Mouse (Mus musculus) ovary, adult 18-20 months (tissue): ENCODE results near the gene Ncor1.
A peak's percentile ranks its signal among the peaks of the same experiment; 100 is the strongest.
"Not testable (repeated sequence)": the region's sequence is repeated elsewhere in the genome, so short reads cannot be mapped to it uniquely, and the experiment has no call there.

Experiments
- DNase-seq: peaks from one replicate; pipeline ENCODE4 v3.0.0; 2022; ENCODE audit warnings: low spot score, mixed read lengths

Gene Ncor1

DNA sequence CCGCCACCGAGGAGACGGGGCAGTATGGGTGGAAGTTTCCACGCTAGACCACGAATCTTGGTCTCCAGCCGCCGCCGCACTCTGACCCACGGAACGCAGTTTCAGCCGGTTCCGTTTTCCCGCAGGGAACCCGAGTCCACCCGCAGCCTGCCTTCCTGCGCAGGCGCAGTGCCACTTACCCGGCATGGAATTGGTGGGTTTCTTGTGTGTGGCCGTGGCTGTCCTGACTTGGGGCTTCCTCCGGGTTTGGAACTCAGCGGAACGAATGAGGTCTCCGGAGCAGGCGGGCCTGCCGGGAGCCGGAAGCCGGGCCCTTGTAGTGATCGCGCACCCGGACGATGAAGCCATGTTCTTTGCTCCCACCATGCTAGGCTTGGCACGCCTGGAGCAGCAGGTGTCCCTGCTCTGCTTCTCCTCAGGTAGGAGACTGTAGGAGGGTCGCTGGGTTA is at the start of gene Ncor1, which contains the start of gene Pigl:
Gene Ncor1, minus strand, starts transcription at position 266 of the 449 bp plus-strand sequence.
Gene Pigl, plus strand, starts transcription at position 185 of the 449 bp plus-strand sequence.
- DNase-seq = peak; percentile 78

DNA sequence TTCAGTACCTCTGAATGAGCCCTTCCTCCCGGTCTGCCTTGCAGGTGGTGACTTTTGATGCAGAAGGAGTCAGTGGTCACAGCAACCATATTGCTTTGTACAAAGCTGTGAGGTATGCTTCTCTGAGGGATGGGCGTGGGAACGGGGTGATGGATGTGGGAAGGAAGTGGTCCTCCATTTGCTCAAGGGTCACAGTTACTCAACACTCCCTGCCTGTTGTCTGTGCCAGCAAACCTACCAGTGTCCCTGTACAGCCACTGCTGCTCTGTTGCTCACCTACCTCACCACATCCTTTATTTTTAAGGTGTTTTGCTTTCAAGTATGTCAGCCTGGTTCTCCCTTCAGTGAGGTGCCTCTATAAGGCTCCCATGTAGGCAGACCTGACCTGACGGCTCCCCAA is 49.3 kb upstream of the Ncor1 start:
- DNase-seq = no peak

DNA sequence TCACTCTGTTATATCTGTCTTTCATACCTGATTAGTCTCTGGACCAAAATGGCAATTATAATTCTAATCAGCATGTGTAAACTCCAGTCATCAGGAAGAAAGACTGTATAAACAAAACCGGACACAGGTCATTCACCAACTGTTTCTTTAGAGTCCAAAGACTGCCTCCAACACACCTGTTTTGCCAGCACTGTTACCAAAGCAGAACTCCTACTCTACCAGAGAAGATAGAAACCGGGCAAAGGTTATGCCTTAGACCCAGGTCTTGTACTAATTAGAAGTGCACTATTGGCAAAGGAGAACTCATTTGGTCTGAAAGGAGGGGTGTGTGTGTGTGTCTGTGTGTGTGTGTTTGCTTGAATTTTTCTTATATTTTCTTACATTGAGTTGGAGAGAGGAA is 42.2 kb upstream of the Ncor1 start:
- no peak for DNase-seq

DNA sequence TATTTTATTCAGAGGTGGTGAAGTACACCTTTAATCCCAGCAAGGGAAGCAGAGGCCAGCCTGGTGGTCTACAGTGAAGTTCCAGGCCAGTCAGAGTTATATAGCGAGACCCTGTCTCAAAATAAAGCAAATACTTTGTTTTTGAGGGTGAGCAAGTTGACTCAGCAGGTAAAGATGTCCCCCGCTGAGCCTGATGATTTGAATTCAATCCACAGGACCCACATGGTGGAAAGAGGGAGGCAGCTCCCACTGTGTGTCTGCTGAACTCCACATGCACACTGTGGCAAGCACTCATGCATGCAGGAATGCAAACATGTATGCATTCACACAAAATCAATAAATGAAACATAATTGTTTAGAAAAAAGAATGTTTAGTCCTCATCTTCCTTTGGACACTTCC is 40.5 kb upstream of the Ncor1 start:
- DNase-seq = no peak

DNA sequence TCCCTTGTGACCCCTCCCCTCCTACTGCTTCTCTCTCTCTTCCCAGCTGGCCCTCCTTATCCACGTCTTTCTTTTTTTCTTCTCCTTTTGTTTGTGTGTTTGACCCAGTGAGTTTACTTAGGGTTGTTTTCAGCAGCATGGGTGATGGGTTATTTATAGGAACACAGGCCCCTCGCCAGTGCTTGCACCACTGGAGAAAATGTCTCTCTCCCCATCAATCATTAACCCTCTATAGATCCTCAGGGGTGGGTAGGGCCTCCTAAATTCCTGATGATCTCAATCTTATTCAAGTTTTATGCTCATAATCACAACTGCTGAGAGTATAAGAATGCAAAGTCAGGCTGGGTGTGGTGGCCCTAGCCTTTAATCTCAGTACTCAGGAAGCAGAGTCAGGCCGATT is 38.8 kb upstream of the Ncor1 start:
- DNase-seq = no peak

DNA sequence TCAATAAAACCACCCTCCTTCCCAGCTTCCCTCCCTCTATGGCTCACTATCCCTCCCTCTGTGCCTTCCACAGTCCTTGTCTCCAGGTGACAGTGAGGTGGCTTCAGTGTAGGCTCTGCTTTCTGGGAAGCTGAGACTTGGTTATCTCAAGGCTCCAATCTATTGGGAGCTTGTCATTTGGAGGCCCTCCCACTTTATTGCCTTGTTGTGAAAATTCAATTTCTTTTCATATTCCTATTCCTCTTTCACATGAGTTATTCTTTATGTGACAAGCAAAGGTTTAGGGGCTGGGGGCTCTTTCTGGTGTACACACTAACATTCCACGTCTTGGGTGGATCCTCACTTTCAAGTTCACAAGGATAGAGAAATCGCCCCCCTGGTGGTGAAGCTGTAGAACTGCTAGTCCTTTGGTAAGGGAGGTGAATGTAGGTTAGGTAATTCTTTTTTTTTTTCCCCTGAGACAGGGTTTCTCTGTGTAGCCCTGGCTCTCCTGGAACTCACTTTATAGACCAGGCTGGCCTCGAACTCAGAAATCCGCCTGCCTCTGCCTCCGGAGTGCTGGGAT is 37.9 kb upstream of the Ncor1 start:
- no peak for DNase-seq

DNA sequence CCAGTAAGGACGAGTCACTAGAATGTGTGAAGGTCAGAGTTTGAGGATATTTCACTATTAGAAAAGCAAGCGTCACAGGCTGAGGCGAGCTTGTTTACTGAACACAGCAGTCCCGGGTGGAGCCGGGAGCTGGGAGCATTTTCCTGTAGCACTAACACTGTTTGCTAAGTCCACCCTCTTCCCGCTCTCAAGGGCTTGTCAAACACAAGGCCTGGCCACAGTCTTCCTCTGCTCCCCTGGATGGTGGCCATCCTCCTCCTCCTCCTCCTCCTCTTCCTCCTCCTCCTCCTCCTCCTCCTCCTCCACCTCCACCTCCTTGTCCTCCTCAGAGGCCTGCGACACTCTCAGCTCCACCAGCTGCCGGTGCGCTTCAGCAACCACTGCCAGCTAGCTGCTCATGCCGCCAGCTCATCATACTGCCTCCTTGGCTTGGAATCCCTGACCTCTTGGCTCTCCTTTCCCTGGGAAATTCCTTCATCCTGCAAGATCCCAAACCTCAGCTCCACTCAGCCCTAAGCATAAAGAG is 37.0 kb upstream of the Ncor1 start:
- DNase-seq = peak; percentile 43

DNA sequence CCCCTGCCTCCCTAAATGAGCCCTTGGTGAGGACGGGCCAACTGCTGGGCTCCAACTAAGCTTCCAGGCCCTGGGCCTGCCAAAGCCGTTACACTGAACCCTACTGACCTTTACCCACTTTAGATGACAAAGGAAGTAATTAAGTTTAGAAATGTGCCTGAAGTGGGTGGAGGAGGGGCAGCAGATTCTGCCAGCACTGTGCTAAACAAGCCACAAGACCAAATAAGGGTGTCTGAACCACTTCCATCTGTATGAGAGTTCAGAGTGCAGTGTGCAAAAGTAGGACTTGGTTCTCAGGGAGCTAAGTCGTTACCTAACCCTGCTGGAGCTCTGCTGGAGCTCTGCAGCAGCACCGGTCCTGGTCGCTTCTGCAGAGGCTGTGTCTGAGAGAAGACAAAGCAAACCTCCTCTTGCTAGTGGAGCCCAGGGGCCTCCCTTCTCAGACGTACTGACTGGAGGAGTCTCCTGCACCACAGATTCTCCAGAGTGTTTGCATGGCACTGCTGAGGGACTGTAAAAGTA is 36.5 kb upstream of the Ncor1 start:
- peak; percentile 46 for DNase-seq

DNA sequence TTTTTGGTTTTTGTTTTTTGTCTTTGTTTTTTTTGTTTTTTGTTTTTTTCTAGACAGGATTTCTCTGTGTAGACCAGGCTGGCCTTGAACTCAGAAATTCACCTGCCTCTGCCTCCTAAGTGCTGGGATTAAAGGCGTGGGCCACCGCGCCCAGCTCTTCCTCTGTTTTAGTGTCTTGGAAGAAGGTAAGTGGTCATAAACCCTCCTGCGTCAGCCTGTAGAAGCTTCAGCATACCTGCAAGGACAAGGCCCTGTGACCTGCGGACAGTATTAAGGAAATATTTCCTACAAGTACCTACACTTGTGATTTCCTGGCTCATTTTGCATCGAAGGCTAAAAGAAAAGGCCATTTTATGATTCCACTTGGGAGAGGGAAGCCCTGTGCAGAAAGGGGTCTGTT is 35.4 kb upstream of the Ncor1 start:
- no peak for DNase-seq

DNA sequence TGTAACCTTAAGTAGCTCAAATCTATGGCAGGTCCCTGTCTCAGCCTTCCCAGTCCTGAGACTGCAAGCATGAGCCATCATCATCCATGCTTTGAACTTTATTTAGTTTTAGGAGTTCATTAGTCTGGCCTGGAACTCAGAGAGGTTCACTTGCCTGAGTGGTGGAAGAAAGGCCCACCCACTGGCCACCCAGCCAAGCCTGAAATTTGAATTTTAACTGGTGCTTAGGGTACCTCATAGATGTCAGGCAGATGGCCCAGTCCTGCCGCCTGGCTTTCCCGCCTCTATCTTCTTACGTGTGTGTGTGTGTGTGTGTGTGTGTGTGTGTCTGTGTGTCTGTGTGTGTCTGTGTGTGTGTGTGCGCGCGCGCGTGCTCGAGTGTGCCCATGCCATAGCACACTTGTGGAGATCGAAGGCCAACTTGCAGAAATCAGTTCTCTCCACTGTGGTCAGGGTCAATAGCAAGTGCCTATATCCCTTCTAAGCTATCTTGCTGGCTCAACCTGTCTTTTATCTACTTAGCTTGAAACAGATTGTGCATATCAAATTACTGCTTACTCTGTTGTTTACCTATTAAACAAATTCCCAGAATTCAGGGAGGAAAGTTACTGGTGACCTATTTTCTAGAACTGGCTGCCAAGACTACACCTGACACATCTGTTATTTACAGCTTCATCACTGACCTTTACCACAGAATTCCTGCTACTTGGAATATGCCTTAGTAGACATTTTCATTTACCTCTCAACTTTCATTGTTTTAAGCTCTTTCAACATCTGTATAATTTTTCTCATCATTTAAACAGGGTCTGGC is 29.4 kb upstream of the Ncor1 start:
- DNase-seq = no peak

DNA sequence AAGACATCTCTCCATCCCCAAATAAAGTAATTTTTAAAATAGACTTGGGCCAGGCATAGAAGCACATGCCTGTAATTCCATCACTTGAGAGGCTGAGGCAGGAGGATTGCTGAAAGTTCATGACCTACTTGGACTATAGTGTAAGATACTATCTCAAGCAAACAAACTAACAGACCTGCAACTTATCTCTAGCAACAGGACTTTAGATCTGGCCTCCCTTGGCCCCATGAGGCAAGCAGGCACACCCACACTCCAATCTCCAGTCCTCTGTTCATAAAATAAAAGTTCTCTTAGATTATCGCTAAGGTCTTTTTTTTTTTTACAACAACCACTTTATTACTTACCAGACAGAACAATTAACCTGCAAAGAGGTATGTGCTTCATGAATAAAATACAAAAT is 28.6 kb upstream of the Ncor1 start:
- no peak for DNase-seq

DNA sequence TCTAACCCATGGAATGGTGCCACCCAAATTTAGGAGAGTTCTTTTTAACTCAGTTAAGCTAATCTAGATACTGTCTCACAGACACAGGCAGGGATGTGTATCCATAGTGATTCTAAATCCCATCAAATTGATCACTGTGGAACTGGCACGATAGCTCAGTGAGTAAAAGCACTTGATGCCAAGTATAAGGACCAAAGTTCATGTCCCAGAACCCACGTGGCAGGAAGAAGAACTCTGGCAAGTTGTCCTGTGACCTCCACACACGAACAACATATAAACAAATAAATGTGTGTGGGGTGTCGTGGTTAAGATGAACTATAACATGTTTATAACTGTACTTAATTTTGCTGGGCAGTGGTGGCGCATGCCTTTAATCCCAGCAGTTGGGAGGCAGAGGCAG is 21.2 kb upstream of the Ncor1 start:
- no peak for DNase-seq

DNA sequence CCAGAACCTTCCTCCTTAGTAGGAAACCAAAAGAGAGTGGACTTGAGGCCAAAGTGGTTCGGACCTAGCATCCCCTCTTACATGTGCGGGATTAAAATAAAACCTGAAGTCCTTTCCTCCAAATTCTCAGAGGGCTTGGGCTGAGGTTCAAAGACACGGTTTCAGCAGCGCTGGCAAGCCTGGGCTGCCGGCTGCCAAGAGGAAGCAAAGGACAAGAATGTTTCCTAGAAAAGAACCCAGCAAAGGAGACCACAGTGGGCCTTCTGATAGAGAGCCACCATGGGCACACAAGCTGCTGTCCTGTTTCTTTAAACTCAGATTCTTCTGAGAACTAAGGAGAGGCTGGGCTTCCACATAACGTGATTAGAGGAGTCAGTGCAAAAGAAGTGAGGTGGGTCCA is 20.6 kb upstream of the Ncor1 start:
- no peak for DNase-seq

DNA sequence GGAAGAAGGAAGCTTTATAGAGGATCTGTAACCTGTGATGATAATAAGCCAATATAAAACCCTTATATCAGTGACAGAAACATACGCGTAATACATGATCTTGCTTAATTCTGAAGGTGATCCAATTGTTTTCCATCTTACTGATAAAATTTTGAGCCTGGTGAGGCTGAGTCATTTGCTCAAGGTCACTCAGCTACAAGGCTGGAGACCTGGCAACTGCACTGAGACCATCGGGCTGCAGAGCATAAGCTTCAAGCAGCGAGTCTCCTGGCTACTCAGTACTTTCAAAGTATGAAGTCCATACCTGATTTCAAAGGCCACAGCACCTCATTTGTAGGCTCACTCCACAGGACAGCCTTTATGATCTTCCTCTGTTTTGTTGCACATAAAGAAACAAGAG is 17.8 kb upstream of the Ncor1 start:
- peak; percentile 62 for DNase-seq

DNA sequence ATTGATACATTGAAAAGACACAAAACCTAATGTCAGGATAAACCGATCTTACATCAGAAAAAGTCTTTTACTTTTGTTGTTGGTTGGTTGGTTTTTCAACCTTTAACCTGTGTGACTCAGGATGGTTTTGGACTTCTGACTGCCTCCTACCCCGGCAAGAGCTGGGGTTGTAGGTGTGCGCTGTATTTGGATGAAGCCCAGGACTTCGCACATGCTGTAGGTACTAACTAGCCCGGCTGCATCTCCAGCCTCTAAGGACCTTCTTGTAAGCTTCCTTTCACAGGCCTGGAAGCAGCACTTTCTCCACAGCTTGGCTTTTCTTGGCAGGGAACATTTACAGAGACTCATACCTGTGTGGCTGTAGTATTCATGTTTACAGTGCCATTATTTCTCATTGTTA is 15.2 kb upstream of the Ncor1 start:
- no peak for DNase-seq

DNA sequence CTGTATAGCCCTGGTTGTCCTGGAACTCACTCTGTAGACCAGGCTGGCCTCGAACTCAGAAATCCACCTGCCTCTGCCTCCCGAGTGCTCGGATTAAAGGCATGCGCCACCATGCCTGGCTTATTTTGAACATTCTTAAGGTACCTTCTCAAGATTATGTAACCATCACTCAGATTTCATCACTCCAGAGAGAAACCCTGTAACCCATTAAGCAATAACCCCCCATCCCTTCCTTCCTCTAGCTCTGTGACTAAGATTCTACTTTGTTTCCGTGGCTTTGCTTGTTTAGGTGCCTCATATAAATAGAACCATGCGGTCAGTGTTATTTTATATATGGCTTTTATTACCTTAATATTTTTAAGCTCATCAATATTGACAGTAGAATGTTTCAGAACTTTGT is 12.1 kb upstream of the Ncor1 start:
- DNase-seq = no peak

DNA sequence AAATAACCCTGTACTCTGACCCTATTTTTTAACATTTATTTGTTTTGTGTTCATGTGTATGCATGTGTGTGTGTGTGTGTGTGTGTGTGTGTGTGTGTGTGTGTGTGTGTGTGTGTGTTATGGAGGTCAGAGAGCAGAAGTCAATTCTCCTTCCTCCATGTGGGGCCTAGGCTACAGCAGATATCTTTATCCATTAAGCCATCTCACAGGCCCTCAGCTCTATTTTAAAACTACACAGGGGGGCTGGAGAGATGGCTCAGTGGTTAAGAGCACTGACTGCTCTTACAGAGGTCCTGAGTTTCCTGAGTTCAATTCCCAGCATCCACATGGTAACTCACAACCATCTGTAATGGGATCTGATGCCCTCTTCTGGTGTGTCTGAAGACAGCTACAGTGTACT is 8.9 kb upstream of the Ncor1 start:
- not testable (repeated sequence) for DNase-seq

DNA sequence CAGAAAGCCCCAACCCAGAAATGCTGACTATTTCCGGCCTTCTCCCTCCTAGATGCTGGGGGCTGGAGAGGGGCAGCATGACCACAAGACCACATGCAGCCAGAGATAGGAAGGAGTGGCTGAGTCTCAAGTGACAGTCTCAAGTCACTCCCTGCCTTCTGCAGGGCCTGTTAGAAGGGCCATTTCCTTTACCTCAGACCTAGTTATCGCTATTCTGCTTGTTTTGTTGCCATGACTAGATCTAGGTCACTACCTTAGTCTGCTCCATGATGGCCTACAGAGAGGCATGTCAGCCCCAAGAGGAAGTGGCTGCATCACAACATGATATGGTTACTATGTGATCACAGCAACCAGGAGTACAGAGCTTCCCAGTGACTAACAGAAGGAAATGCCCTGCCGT is 8.2 kb upstream of the Ncor1 start:
- DNase-seq = no peak

DNA sequence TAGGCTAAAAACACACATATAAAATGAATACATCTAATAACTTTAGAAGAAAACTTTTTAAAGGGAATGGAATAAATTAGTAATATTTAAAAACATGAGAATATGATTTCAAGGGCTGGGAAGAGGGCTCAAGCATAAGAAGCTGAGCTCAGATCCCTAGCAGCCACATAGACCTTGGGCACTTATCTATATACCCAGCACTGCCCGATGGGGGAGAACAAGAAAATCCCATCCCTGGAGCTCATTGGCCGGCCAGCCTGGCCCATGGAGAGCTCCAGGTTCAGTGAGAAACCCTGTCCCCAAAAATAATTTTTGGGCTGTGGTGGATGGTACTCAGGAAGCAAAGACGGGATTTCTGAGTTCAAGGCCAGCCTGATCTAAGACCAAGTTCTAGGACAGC is 7.5 kb upstream of the Ncor1 start:
- DNase-seq = no peak

DNA sequence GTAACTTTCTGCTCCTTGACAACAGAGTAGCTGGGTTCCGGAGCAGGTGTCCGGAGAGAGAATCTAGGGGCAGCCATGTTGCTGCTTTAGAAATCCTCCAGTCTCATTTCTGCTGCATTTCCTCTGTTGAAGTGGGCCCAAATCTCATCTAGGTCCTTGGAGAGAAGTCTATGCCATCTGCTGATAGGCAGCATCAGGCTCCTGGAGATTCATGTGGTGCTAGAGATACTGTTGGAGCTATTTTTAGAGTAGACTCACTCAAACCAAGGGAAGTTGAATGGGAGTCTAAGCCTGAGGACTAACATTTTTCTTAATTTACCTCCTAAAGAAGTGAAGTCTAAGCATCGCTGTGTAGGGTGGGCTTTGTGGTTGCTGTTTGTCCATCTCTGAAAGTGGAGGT is 6.4 kb upstream of the Ncor1 start:
- no peak for DNase-seq

DNA sequence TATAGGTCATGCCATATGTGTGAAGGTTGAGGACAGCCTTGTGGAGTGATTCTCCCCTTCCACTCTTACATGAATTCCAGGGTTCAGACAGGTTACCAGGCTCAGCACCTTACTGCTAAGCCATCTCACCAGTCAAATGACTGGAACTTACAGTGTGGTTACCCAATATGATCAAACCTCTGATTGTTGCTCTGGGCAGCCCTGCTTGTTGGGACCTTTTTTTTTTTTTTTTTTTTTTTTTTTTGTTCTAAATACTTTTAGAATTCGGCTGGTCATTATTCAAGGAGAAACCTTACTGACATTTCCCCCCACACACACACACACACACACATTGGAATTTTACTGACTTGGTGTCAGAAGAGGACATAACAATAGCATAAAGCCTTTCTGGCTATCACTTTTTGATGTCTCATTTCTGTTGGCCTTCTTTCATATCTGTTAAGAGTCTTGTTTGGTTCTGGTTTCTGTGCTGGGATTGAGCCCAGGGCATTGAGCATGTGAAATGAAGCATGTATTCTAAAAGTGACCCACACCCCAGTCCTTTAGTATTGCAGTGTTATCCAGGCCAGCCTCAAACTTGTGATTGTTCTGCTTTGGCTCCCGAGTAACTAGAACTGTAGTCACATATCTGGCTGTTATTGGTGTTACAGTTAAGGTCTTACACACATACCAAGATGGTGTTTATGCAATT is 5.0 kb upstream of the Ncor1 start:
- no peak for DNase-seq

DNA sequence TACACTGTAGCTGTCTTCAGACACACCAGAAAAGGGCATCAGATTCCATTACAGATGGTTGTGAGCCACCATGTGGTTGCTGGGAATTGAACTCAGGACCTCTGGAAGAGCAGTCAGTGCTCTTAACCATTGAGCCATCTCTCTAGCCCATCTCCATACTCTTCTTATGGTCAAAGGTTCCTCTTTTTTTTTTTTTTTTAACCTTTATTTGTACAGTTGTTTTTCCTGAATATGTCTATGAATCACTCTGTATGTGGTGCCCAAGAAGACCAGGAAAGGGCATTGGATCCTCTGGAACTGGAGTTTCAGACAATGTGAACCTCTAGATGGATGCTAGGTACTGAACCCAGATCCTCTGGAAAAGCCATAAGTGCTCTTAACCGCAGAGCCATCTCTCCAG is 4.2 kb upstream of the Ncor1 start:
- not testable (repeated sequence) for DNase-seq

DNA sequence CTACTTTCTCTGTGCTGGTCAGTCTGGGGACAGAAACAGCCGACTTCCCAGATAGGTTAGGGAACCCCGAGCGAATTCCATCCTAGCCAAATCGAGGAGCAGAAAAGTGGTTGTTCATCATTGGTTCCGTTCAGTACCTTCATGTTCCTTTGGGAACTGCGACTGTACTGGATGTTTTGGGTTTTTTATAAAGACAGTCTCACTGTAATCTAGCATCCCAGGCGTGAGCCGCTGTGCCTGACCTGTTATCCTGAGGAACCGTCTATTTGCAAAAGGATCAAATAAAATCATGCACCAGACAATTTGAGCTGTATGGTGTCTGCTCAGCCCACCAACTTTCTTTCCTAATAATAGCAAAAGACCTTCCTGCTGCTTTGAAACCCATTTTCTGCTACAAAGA is 439 bp upstream of the Ncor1 start:
- no peak for DNase-seq
